ENCODE assay signal across 25 mouse cellular contexts in genomic region chr4:148758863-148759262, GRCm38 (mm10). TPM values are rescaled to one million over a fixed set of nuclear protein-coding genes. Genes with fewer than 3 reads are reported as not detected.
DNase-seq lines count a peak whose midpoint lies in the region; ATAC-seq and TF ChIP-seq lines count a peak whose summit lies in the region.
"Had no signal": no experiment of that assay in that cellular context is flagged by ENCODE, and none has a peak within 500 bp of the region (broad histone marks: within the 10 kb centered on the region; RNA-seq: fewer than 3 reads in every experiment).

No protein-coding gene starts in this region.

- H3K9ac ChIP-seq in stomach, postnatal 0 days (ENCODE audit: low read length) = no peak overlapping the region
- H3K9ac ChIP-seq in forebrain, postnatal 0 days = no peak overlapping the region
- H3K9ac ChIP-seq: embryonic facial prominence, embryonic 12.5 days; forebrain, embryonic 13.5 days; hindbrain, embryonic 12.5 days; kidney, embryonic 15.5 days; lung, embryonic 14.5 days had no signal

- peak; percentile 64 for ATAC-seq in stomach, postnatal 0 days (ENCODE audit: low FRiP score, low TSS enrichment)
- ATAC-seq in forebrain, postnatal 0 days = no peak
- ATAC-seq: forebrain, embryonic 13.5 days; midbrain, embryonic 16.5 days had no signal

- DNase-seq in kidney, adult 2 months = peak; percentile 12
- DNase-seq in kidney, postnatal 4 days = no peak
- DNase-seq in urinary bladder, postnatal 14 days (ENCODE audit: low spot score) = peak; percentile 38
- no peak for DNase-seq in urinary bladder, adult 2 months (ENCODE audit: low spot score)
- peak; percentile 41 for DNase-seq in ZHBTc4 (ENCODE audit: low read depth, low spot score)
- DNase-seq in stomach, postnatal 0 days (ENCODE audit: low spot score) = peak; percentile 69
- no peak for DNase-seq in forebrain, postnatal 0 days
- no peak for DNase-seq in heart, embryonic 10.5 days (ENCODE audit: low spot score)
- DNase-seq: cerebellum, adult 2 months; cerebellum, postnatal 36 days; gastrocnemius, postnatal 36 days; heart, postnatal 10 days; liver; lung, embryonic 14.5 days; right cerebral cortex, postnatal 14 days; thymus, adult 18-20 months; thymus, postnatal 4 days had no signal

- H3K4me2 ChIP-seq in stomach, postnatal 0 days (replicated peaks; ENCODE audit: low read depth) = no peak overlapping the region
- no peak overlapping the region for H3K4me2 ChIP-seq in forebrain, postnatal 0 days (ENCODE audit: low read depth)
- H3K4me2 ChIP-seq: embryonic facial prominence, embryonic 12.5 days; forebrain, embryonic 13.5 days; heart, embryonic 11.5 days; hindbrain, embryonic 12.5 days; kidney, embryonic 15.5 days; lung, embryonic 14.5 days had no signal

- no peak for TF ChIP-seq EP300 in stomach, postnatal 0 days (optimal IDR thresholded peaks at IDR 0.05)

- H3K36me3 ChIP-seq in kidney, adult 2 months (ENCODE audit: control insufficient read depth, insufficient read depth, low read length) = no peaks in the 10 kb centered on the region
- no peaks in the 10 kb centered on the region for H3K36me3 ChIP-seq in stomach, postnatal 0 days (ENCODE audit: control insufficient read depth, insufficient read depth, low read length)
- H3K36me3 ChIP-seq in forebrain, postnatal 0 days (ENCODE audit: insufficient read depth) = no peaks in the 10 kb centered on the region
- H3K36me3 ChIP-seq in heart, embryonic 10.5 days = no peaks in the 10 kb centered on the region
- H3K36me3 ChIP-seq: embryonic facial prominence, embryonic 12.5 days; hindbrain, embryonic 12.5 days; kidney, embryonic 15.5 days had no signal

- WGBS in kidney, adult 2 months = 55% methylated on average over 4 of the region's 4 CpGs
- WGBS in stomach, postnatal 0 days = 55% methylated on average over 4 of the region's 4 CpGs
- 45% methylated on average over 4 of the region's 4 CpGs for WGBS in forebrain, postnatal 0 days
- WGBS in heart, embryonic 10.5 days = 57% methylated on average over 4 of the region's 4 CpGs

- H3K4me1 ChIP-seq in kidney, adult 2 months (ENCODE audit: control insufficient read depth, insufficient read depth, low read length) = no peaks in the 10 kb centered on the region
- no peaks in the 10 kb centered on the region for H3K4me1 ChIP-seq in stomach, postnatal 0 days (replicated peaks; ENCODE audit: control insufficient read depth, insufficient read depth)
- no peaks in the 10 kb centered on the region for H3K4me1 ChIP-seq in forebrain, postnatal 0 days (ENCODE audit: insufficient read depth)
- H3K4me1 ChIP-seq in heart, embryonic 10.5 days = peaks cover 7% of the 10 kb centered on the region
- H3K4me1 ChIP-seq: forebrain, embryonic 13.5 days; kidney, embryonic 15.5 days had no signal

- H3K27me3 ChIP-seq in kidney, adult 2 months (replicated peaks; ENCODE audit: control insufficient read depth, insufficient read depth, low read length) = no peaks in the 10 kb centered on the region
- H3K27me3 ChIP-seq in stomach, postnatal 0 days (ENCODE audit: control insufficient read depth, insufficient read depth, low read length) = no peaks in the 10 kb centered on the region
- no peaks in the 10 kb centered on the region for H3K27me3 ChIP-seq in forebrain, postnatal 0 days (ENCODE audit: insufficient read depth, low read length)
- H3K27me3 ChIP-seq in heart, embryonic 10.5 days (ENCODE audit: insufficient read depth, poor library complexity, severe bottlenecking) = 0 out of 2 replicates have a peak, but pooled peaks cover 3% of the 10 kb centered on the region
- H3K27me3 ChIP-seq: kidney, embryonic 15.5 days had no signal

- no peak for TF ChIP-seq CTCF in kidney, adult 2 months (conservative IDR thresholded peaks at IDR 0.05; ENCODE audit: insufficient read depth, insufficient read length, low read depth, low read length)
- TF ChIP-seq CTCF in stomach, postnatal 0 days (IDR thresholded peaks at IDR 0.05; ENCODE audit: low read depth) = no peak
- TF ChIP-seq CTCF in forebrain, postnatal 0 days (IDR thresholded peaks at IDR 0.05; ENCODE audit: low read depth) = no peak

- no peaks in the 10 kb centered on the region for H3K9me3 ChIP-seq in stomach, postnatal 0 days (ENCODE audit: control insufficient read depth, low read length)
- no peaks in the 10 kb centered on the region for H3K9me3 ChIP-seq in forebrain, postnatal 0 days (ENCODE audit: low read length)
- H3K9me3 ChIP-seq in heart, embryonic 10.5 days = no peaks in the 10 kb centered on the region
- H3K9me3 ChIP-seq: embryonic facial prominence, embryonic 12.5 days; forebrain, embryonic 13.5 days; hindbrain, embryonic 12.5 days; kidney, embryonic 15.5 days had no signal

- H3K4me3 ChIP-seq in kidney, adult 2 months (ENCODE audit: insufficient read depth, low read depth, low read length) = no peak overlapping the region
- no peak overlapping the region for H3K4me3 ChIP-seq in stomach, postnatal 0 days (ENCODE audit: low read depth, low read length)
- no peak overlapping the region for H3K4me3 ChIP-seq in forebrain, postnatal 0 days (ENCODE audit: low read depth, low read length)
- H3K4me3 ChIP-seq in heart, embryonic 10.5 days = no peak overlapping the region
- H3K4me3 ChIP-seq: embryonic facial prominence, embryonic 12.5 days; erythroblast, embryonic 14.5 days; forebrain, embryonic 13.5 days; hindbrain, embryonic 12.5 days; kidney, embryonic 15.5 days; layer of hippocampus, adult 2 months had no signal

- no peak overlapping the region for H3K27ac ChIP-seq in kidney, adult 2 months (ENCODE audit: insufficient read depth, low read depth, low read length)
- no peak overlapping the region for H3K27ac ChIP-seq in stomach, postnatal 0 days (replicated peaks)
- H3K27ac ChIP-seq in forebrain, postnatal 0 days (ENCODE audit: low read depth, low read length) = no peak overlapping the region
- H3K27ac ChIP-seq in heart, embryonic 10.5 days = no peak overlapping the region
- H3K27ac ChIP-seq: embryonic facial prominence, embryonic 12.5 days; forebrain, embryonic 13.5 days; hindbrain, embryonic 12.5 days; kidney, embryonic 15.5 days; layer of hippocampus, adult 2 months had no signal

- no peak for TF ChIP-seq POLR2A in kidney, adult 2 months (IDR thresholded peaks at IDR 0.05; ENCODE audit: low read depth, low read length)

RNA-seq across cellular contexts. Expression of gene Casz1, which starts 45.4 kb away (rescaled TPM):
- 13.5 and 14.7 TPM in 2 replicates for polyA plus RNA-seq in kidney, adult 2 months (2012; rRNA removed)
- polyA plus RNA-seq in urinary bladder, adult 2 months (2012; rRNA removed) = 21.0 and 29.8 TPM in 2 replicates
- polyA plus RNA-seq in stomach, postnatal 0 days (2015; fragmentation: Nextera tagmentation; extraction: Ambion mirVana) = 9.4 and 10.3 TPM in 2 replicates
- total RNA-seq in forebrain, postnatal 0 days (2014; rRNA removed) = 1.2 and 3.1 TPM in 2 replicates
- 0.65 and 1.1 TPM in 2 replicates for polyA plus RNA-seq in forebrain, postnatal 0 days (2015; fragmentation: Nextera tagmentation; extraction: Ambion mirVana)
- polyA plus RNA-seq in heart, embryonic 10.5 days (2016; fragmentation: Nextera tagmentation; extraction: Ambion mirVana) = 15.9 and 26.3 TPM in 2 replicates

Comparison
In these comparisons a context has a peak if more than half of its experiments do, and no peak if none do; other contexts are left out.
1. DNase-seq: peak in kidney, adult 2 months (single experiment), urinary bladder, postnatal 14 days (single experiment), ZHBTc4 (single experiment) and stomach, postnatal 0 days (single experiment); none in kidney, postnatal 4 days (0 of 2), urinary bladder, adult 2 months (single experiment), forebrain, postnatal 0 days (single experiment) and heart, embryonic 10.5 days (single experiment).